Mouse (Mus musculus) lung, postnatal 14 days (tissue): ENCODE data around the gene Stx19.
A peak's percentile ranks its signal among the peaks of the same experiment; 100 is the strongest.

Experiments
- DNase-seq: peaks from one replicate; pipeline ENCODE4 v3.0.0; 2021

Gene Stx19

GRCm38 (mm10) chr16:62814491-62814890, at the start of gene Stx19:
Gene Stx19 (plus strand): TSS chr16:62814676.
- peak; percentile 46 for DNase-seq

GRCm38 (mm10) chr16:62773462-62773861, 41.0 kb upstream of the Stx19 start:
- DNase-seq = no peak

DNA sequence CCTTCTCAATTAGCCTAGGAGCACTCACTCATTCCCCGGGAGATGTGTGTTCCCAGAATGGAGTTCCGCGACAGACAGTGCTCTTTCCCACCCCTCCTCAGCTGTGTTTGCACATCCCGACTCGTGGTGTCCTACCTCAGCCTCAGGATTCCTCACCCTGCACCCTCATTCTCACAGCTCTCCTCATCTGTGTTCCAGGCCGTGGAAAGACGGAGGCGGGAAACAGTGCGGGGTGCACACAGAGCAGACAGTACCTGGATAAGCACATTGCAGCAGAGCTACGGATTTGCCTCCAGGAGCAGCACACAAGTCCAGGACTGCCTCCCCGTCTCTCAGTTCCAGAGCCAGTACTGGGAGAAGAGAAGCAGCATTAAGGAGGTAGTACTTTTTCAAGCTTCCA, 38.4 kb upstream of the Stx19 start:
- no peak for DNase-seq

DNA sequence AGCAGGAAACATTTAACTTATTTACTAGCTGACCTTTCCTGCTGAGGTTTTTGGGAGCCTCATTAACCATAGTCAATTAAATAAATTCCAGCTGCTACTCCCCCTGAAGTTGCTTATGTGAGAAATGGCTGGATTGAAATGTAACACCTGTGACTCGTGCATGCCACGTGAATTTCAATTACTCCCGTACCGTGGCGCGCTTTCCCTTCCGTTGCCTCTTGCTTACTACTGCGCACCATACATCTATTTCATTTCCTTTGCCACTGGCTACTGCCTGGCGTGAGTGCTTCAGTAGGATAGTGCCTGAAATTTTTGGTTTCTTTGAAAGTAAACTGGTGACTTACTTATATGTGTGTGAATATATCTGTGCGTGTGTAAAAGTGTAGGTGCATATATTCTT, 36.2 kb upstream of the Stx19 start:
- DNase-seq = no peak

GRCm38 (mm10) chr16:62782229-62782628, 32.2 kb upstream of the Stx19 start:
- DNase-seq = peak; percentile 13

DNA sequence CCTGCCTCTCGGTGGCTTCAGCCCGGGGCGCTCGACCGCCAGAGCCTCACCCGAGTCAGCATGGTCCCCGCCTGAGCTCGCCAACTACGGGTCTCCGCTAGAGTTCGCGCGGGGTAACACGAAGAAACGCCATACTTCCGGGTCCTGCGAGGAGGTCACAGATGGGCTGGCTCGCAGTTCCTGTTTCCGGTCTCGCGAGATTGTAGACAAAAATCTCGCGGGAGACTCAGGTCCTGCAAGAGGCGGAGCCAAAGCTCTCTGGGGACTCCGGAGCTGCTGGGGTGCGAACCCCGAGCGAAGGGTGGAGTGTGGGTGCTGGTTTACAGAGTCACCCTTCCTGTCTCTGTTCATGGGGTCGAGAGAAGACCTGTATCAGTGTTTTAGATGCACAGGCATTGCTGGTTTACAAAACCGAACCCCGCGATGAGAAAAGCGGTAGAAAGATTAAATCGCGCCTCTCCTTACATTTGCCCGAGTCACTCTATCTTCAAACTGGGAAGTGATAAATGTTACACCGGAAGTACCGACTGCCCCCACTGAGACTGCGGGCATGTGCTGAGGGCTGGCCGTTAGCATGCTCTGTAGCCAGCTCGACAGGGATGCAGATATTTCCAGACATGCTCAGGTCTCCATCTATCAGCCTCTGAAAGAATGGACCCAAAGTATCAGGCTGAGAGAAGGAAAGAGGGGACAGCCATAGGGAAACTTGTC, 27.7 kb upstream of the Stx19 start, which contains the start of gene Nsun3:
Gene Nsun3, minus strand, starts transcription at position 198 of the 711 bp plus-strand sequence.
- peak; percentile 91 for DNase-seq

- DNase-seq = no peak
Observed at GRCm38 (mm10) chr16:62796608-62797007, 17.9 kb upstream of the Stx19 start.

GRCm38 (mm10) chr16:62798808-62799207, 15.7 kb upstream of the Stx19 start:
- DNase-seq = no peak

- DNase-seq = no peak
Observed at GRCm38 (mm10) chr16:62799426-62799825, 15.1 kb upstream of the Stx19 start.

DNA sequence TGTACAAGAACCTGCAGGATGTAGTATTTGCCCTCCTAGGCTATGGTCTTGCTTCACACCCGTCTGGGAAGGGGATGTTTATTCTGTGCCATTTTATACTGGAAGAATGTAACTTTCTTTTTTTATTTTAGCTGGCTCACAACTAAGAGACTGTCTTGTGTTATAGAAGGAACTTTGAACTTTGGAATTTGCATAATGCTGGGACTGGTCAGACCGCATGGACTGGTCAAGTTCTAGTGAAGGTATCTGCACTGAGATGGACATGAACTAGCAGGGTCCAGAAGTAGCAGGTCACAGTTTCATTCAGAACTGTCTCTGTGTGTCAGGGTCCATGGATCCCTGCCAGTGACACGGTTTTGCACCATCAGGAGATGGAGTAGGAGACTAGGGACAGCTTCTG, 14.6 kb upstream of the Stx19 start:
- DNase-seq = no peak

GRCm38 (mm10) chr16:62804621-62805020, 9.9 kb upstream of the Stx19 start:
- no peak for DNase-seq

- no peak for DNase-seq
Observed at GRCm38 (mm10) chr16:62807249-62807979, 7.1 kb upstream of the Stx19 start.

DNA sequence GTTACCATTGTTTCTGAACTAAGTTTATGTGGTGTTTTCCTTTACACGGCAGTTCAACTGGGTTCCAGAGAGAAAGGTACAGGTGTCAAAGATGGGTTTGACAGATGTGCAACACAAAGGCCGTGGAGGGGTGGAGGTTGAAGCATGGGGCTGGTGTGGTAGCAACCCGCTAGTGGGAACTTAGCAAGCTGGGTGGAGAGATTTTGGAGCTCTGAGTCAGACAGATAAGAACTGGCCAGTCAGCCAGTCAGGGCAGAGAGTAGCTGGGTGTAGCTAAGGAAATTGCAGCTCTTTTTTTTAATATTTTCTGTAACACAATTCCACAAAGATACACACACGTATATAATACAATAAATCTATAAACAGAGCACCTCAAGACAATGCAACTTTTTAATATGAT, 3.6 kb upstream of the Stx19 start:
- DNase-seq = no peak

- no peak for DNase-seq
Observed at GRCm38 (mm10) chr16:62813790-62814189, 686 bp upstream of the Stx19 start.

DNA sequence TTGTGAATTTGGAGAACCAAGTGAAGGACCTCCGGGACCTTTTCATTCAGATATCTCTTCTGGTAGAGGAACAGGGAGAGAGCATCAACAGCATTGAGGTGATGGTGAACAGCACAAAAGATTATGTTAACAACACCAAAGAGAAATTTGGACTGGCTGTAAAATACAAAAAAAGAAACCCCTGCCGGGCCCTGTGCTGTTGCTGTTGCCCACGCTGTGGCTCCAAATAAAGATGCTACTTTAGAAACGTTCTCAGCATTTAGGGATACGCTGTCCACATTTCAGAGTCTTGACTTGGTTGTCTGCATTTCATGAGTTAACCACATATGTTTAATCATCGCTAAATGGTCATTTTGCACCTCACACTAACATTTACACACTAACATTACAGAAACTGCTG, 8.0 kb downstream of the Stx19 start:
- DNase-seq = no peak

- DNase-seq = peak; percentile 26
Observed at GRCm38 (mm10) chr16:62826156-62827001, 11.9 kb downstream of the Stx19 start.

GRCm38 (mm10) chr16:62832027-62832426, 17.6 kb downstream of the Stx19 start:
- DNase-seq = no peak

DNA sequence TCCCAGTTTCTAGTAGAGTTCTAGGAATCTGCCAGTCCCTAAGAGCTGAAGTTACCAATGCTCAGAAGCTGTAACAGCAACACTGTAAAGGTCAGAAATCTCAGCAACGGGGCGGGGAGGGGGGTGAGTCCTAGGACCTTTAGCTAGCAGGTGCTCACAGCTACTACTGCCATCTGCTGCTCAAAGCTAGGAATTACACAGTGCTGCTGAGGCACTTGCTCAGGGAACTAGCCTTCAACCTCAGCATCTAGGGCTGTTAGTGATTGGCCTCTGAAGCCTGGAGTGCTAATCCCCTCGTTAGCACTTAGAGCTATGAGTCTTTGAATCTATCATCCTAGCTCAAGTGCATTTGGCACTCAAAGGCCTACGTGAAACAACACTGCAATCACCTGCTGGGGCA, 18.0 kb downstream of the Stx19 start:
- DNase-seq = peak; percentile 49

- DNase-seq = no peak
Observed at GRCm38 (mm10) chr16:62834016-62834735, 19.7 kb downstream of the Stx19 start.

GRCm38 (mm10) chr16:62845341-62845740, 30.9 kb downstream of the Stx19 start:
- DNase-seq = no peak

- peak; percentile 93 for DNase-seq
Observed at GRCm38 (mm10) chr16:62846498-62847312, 32.2 kb downstream of the Stx19 start, which contains the start of gene Arl13b. Gene Arl13b (minus strand): TSS chr16:62847040.
